Mouse (Mus musculus): ENCODE measurements around the gene Mterf1a. TPM values are rescaled to one million over a fixed set of nuclear protein-coding genes. Genes with fewer than 3 reads are reported as not detected.

Mterf1a gene
- total and polyA plus RNA-seq, 3 experiments: 11.6 to 18.1 (median 11.7) TPM

DNA sequence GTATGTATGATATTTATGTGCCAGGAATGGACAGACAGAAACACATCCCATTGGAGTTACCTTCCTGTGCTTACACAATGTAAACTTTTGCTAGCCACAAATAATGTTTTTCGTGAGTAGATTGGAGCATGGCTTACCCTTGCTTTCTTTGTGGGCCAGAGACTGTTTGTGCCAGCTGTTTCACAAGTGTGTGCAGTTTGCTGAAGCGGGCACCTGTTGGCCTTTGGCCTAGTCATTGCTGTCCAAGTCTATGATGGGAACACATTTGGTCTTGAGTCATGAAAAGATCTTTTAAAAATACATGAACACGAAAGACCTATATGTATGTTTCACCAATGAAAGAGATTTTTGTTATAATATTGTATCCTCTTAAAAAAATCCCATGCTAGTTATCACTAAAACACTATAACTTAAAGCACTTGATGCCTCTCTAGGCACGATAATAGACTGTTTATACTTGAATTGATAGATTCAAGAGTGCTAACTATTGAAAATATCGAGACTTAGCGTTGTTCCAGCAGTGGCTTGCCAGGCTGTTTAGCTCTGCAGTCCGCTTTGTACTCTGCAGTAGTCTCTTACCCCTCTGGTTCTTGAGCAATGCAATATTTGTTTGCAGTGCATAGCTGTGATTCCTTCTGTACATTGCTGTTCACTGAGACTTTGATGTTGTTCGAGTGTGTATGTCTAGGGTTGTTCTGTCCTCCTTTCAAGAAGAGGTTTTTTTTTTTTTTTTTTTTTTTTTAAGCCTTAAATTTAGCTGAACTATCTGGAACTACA lies 42.2 kb upstream of the Mterf1a start:
- no peaks in the 10 kb centered on the region for H3K4me1 ChIP-seq (ENCODE audit: control insufficient read depth in 1 of 2, insufficient read depth in 2 of 2)
- DNase-seq (ENCODE audit: extremely low read depth): no peak
- dilution Hi-C loops (cut with MboI; ENCODE audit: extremely low pct_ligation_motif_present, extremely low pct_unique_long_range_greater_than_20kb, low sequenced_read_pairs) (no loop called here), in situ Hi-C loops (cut with MboI; ENCODE audit: low pct_ligation_motif_present, low pct_unique_long_range_greater_than_20kb, low sequenced_read_pairs) (no loop called here)
- no peak overlapping the region for H3K4me3 ChIP-seq (replicated peaks in 1 of 3; ENCODE audit: low read depth in 2 of 3, low read length in 2 of 3, poor library complexity in 1 of 3)
- no peaks in the 10 kb centered on the region for H3K9me3 ChIP-seq (replicated peaks; ENCODE audit: low read length)
- H3K9ac ChIP-seq (ENCODE audit: insufficient read depth, low read depth): no peak overlapping the region
- no peak overlapping the region for H3K27ac ChIP-seq (ENCODE audit: insufficient read depth, low read depth)
- peaks cover 0 to 12% of the 10 kb centered on the region in 2 experiments for H3K36me3 ChIP-seq (replicated peaks in 1 of 2; ENCODE audit: control insufficient read depth in 1 of 2, insufficient read depth in 1 of 2, low read length in 1 of 2)
- TF ChIP-seq PAX5 (IDR thresholded peaks at IDR 0.05; ENCODE audit: low read length) (no peak), JUND (conservative IDR thresholded peaks at IDR 0.05; ENCODE audit: low read depth, low read length) (no peak), CHD1 (IDR thresholded peaks at IDR 0.05; ENCODE audit: low read depth, low read length) (no peak), BHLHE40 (IDR thresholded peaks at IDR 0.05; ENCODE audit: low read depth, low read length) (no peak), JUN (IDR thresholded peaks at IDR 0.05; ENCODE audit: insufficient read depth, low read depth, low read length) (no peak), RAD21 (IDR thresholded peaks at IDR 0.05; ENCODE audit: low read depth, low read length) (no peak), USF2 (conservative IDR thresholded peaks at IDR 0.05; ENCODE audit: low read depth, low read length) (no peak), CHD2 (IDR thresholded peaks at IDR 0.05; ENCODE audit: low read length) (no peak), KAT2A (IDR thresholded peaks at IDR 0.05; ENCODE audit: insufficient replicate concordance, low read length) (no peak), ELF1 (IDR thresholded peaks at IDR 0.05; ENCODE audit: low read depth, low read length) (no peak), HCFC1 (IDR thresholded peaks at IDR 0.05; ENCODE audit: low read depth, low read length) (no peak), IRF4 (IDR thresholded peaks at IDR 0.05; ENCODE audit: low read depth, low read length) (no peak), MAZ (IDR thresholded peaks at IDR 0.05; ENCODE audit: low read depth, low read length) (no peak), MYC (IDR thresholded peaks at IDR 0.05; ENCODE audit: low read depth, low read length) (no peak), ZNF384 (IDR thresholded peaks at IDR 0.05; ENCODE audit: low read depth, low read length) (no peak), ZMIZ1 (IDR thresholded peaks at IDR 0.05; ENCODE audit: low read depth, low read length) (no peak), USF1 (IDR thresholded peaks at IDR 0.05; ENCODE audit: low read depth, low read length) (no peak), TBP (conservative IDR thresholded peaks at IDR 0.05; ENCODE audit: low read depth, low read length) (no peak)
- no peak overlapping the region for H3K4me2 ChIP-seq (ENCODE audit: insufficient read depth, low read depth, poor library complexity, severe bottlenecking)
- no peaks in the 10 kb centered on the region; the same call in none of the 2 replicates for H3K79me2 ChIP-seq (replicated peaks; ENCODE audit: control insufficient read depth, extremely low read depth, insufficient read depth, poor library complexity, severe bottlenecking)
- no peaks in the 10 kb centered on the region for H3K27me3 ChIP-seq (replicated peaks)

- Histone ChIP-seq H3K27ac (ENCODE audit: insufficient read depth, low read depth) (no peak overlapping the region), H3K9ac (ENCODE audit: insufficient read depth, low read depth) (no peak overlapping the region)
- in situ Hi-C loops (cut with MboI; ENCODE audit: low pct_ligation_motif_present, low pct_unique_long_range_greater_than_20kb, low sequenced_read_pairs): no loop called here
These were observed 41.5 kb upstream of the Mterf1a start for GRCm38 (mm10) chr5:3935266-3935665.

More at GRCm38 (mm10) chr5:3935266-3935665, 41.5 kb upstream of the Mterf1a start:
- dilution Hi-C loops (cut with MboI; ENCODE audit: extremely low pct_ligation_motif_present, extremely low pct_unique_long_range_greater_than_20kb, low sequenced_read_pairs): no loop called here
- no peaks in the 10 kb centered on the region for H3K27me3 ChIP-seq (replicated peaks)
- H3K4me2 ChIP-seq (ENCODE audit: insufficient read depth, low read depth, poor library complexity, severe bottlenecking): no peak overlapping the region
- TF ChIP-seq TBP (conservative IDR thresholded peaks at IDR 0.05; ENCODE audit: low read depth, low read length): no peak
- TF ChIP-seq MXI1 (IDR thresholded peaks at IDR 0.05; ENCODE audit: low read depth, low read length): no peak
- TF ChIP-seq USF1 (IDR thresholded peaks at IDR 0.05; ENCODE audit: low read depth, low read length): no peak
- TF ChIP-seq NRF1 (IDR thresholded peaks at IDR 0.05; ENCODE audit: low read depth, low read length): no peak
- no peak for TF ChIP-seq ZKSCAN1 (IDR thresholded peaks at IDR 0.05; ENCODE audit: borderline replicate concordance, low read depth, low read length)
- TF ChIP-seq CTCF (conservative IDR thresholded peaks at IDR 0.05 in 1 of 2, IDR thresholded peaks at IDR 0.05 in 1 of 2; ENCODE audit: low read depth in 2 of 2, low read length in 2 of 2): no peak
- no peak for TF ChIP-seq POLR2A (IDR thresholded peaks at IDR 0.05; ENCODE audit: low read depth, low read length)
- TF ChIP-seq BHLHE40 (IDR thresholded peaks at IDR 0.05; ENCODE audit: low read depth, low read length): no peak
- TF ChIP-seq NELFE (IDR thresholded peaks at IDR 0.05; ENCODE audit: low read depth, low read length): no peak
- no peak for TF ChIP-seq POLR2AphosphoS2 (IDR thresholded peaks at IDR 0.05; ENCODE audit: low read depth, low read length)
- TF ChIP-seq ZMIZ1 (IDR thresholded peaks at IDR 0.05; ENCODE audit: low read depth, low read length): no peak
- TF ChIP-seq TCF12 (IDR thresholded peaks at IDR 0.05; ENCODE audit: low read depth, low read length): no peak
- no peak for TF ChIP-seq RCOR1 (conservative IDR thresholded peaks at IDR 0.05; ENCODE audit: low read depth, low read length)
- no peak for TF ChIP-seq USF2 (conservative IDR thresholded peaks at IDR 0.05; ENCODE audit: low read depth, low read length)
- peaks cover 0 to 11% of the 10 kb centered on the region in 2 experiments for H3K36me3 ChIP-seq (replicated peaks in 1 of 2; ENCODE audit: control insufficient read depth in 1 of 2, insufficient read depth in 1 of 2, low read length in 1 of 2)
- H3K4me3 ChIP-seq (replicated peaks in 1 of 3; ENCODE audit: low read depth in 2 of 3, low read length in 2 of 3, poor library complexity in 1 of 3): no peak overlapping the region
- H3K79me2 ChIP-seq (replicated peaks; ENCODE audit: control insufficient read depth, extremely low read depth, insufficient read depth, poor library complexity, severe bottlenecking): no peaks in the 10 kb centered on the region; the same call in none of the 2 replicates
- H3K4me1 ChIP-seq (ENCODE audit: control insufficient read depth in 1 of 2, insufficient read depth in 2 of 2): peaks cover 0 to 1% of the 10 kb centered on the region in 2 experiments; a peak in 2 of 4 replicates
- H3K9me3 ChIP-seq (replicated peaks; ENCODE audit: low read length): no peaks in the 10 kb centered on the region
- no peak for DNase-seq (ENCODE audit: extremely low read depth)

All from CH12.LX (cell line).